Mouse (Mus musculus): ENCODE results near the gene Dhx58.

Dhx58 gene

DNA sequence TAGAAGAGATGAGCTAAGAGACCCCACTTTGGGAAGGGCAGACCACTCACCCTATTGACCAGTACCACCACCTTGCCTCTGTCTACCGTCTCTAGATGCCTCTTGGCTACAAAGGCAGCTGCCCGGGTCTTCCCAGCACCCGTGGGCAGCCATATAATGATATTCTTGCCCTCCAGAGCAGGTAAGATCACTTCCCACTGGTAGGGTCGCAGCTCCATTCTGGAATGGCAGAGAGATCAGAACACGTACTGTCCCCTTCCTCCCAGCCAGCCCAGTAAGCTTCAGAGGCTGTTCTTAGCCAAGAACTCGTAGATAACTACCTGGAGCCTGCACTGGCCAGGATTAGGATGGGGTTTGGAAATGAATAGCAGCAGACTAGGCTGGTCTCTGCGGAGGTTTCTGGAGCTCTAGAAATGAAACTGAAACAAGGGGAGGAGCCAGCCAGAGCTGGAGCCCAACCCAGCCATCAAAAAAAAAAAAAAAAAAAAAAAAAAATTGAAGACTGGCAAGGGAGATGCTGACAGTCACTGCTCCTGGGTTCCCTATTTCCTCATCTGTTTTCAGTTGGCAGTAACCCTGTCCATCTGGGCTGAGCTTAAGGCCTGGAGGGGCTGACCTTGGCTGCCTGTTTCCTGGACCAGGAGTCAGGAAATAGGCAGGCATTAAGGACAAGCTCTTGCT, at the start of gene Dhx58:
Dhx58 (minus strand) TSS at position 421 of the 681 bp plus-strand sequence.
- DNase-seq (ENCODE audit: low read depth), result no peak

DNA sequence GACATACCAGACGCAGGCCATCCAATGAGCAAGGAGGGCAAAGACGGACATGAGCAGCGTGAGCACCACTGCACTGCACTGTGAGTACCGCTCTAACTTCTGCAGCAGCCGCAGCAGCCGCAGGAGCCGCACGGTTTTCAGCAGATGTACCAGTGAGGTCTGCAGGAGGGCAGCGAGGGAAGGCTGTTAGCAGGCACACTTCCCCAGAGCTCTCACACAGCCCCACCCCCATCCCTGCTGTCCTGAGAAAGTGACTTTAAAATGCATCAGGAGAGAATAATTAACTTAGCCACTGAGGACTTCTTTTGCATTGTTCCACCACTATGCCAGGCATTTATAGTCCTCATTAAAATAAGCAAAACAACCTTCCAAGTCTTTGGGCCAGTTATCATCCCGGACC, 48.2 kb upstream of the Dhx58 start:
- no peak for DNase-seq (ENCODE audit: low read depth)

DNA sequence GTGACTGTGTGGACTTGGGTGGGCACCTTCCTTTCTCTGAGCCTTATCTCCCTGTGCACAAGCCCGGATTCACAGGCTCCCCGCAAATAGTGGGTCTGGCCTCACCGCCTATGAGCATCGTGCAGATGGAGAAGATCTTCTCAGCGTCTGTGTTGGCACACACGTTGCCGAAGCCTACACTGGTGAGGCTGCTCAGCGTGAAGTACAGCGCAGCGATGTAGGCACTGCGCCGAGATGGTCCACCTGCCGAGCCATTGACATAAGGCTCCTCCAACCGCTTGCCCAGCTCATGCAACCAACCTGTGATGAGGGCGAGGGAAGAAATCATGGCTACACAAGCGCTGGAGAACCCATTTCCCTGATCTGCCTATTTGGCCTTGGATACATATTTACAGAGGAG, 46.1 kb upstream of the Dhx58 start:
- DNase-seq (ENCODE audit: low read depth), result no peak

DNA sequence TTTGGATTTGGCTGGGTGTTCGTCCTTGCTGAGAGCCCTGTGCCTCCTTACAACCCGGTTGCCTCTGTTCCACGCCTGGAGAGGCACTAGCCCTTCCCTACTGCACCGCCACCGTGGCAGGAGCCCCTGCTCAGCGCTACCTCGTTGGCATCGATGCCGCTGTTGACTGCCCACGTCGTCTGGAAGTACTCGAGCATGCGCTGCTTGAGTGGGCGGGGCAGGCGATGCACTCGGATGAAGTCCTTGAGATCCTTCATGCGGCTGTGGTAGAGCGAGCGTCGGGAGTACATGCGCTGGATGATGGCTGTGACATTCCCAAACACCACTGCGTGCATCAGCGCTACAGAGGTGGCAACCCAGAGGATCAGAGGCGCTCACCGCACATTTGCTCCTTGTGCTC, 45.4 kb upstream of the Dhx58 start:
- DNase-seq (ENCODE audit: low read depth), result no peak

DNA sequence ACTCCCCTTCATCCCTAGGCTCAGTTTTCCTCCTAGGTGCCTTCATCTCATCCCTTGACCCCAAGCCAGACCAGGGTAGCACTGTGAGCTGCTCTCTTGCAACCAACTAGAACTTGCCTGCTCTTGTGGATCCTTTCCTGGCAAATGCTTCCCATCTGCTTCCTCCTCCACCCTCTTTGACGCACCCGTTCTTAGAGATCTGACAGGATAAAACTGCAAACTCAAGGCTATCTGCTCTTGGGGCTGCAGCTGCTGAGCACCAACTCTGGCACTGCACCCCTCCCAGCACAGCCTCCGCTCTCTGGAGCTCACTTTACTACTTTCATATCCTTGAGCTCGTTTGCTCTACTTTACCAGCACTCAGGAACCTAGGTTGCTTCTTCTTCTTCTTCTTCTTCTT, 44.5 kb upstream of the Dhx58 start:
- DNase-seq (ENCODE audit: low read depth), result no peak

DNA sequence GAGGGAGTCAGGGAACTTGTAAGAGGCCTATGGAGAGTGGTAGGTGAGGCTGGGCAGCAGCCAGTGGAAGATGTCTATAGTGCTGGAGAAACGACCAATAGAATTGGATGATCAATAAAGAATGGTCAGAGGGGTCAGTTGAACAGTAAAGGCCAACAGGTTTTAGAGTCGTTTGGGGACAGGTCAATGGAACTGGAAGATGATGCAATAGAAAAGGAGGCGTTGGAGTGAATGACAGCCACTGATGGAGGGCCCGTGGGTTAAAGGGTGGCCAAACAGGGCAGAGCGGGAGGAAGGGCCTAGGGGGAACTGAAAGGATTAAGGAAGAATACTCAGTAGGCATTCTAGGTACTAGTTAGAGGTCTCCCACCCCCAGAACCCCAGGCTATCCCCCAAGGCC, 43.0 kb upstream of the Dhx58 start:
- no peak for DNase-seq (ENCODE audit: low read depth)

DNA sequence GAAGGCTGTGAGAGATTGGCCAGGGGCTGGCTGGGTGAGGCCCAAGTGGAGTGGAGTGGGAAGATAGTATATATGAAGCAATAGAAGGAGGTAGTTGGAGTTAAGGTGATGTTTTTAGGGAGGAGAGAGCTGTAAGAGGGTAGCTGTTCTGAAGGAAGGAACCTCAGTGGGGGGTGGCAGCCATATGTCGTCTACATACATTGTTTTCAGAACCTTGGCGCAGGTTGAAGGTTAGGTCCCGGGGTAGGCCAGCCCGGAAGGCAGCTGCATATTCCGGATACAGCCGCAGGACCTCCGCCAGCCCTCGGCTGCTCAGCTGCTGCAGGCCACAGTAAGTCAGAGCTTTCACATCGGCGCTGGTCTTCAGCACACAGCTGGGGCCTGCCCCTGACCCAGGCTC, 42.5 kb upstream of the Dhx58 start:
- no peak for DNase-seq (ENCODE audit: low read depth)

DNA sequence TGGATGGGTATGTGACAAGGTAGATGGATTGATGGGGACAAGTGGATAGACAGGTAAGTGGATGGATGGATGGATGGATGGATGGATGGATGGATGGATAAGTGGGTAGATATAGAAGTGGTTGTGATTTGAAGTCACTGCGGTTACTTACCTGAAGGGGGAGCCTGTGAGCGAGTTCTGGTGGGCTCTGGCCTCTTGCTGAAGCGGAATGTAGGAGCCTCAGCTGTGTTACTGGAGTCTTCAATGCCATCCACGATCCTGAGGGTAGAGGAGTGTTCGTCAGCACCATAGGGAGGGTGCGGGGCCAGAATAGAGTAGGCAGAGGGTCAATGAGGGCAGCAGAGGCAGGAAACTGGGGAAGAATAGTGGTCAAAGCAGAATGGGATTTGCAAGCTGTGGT, 41.0 kb upstream of the Dhx58 start:
- no peak for DNase-seq (ENCODE audit: low read depth)

DNA sequence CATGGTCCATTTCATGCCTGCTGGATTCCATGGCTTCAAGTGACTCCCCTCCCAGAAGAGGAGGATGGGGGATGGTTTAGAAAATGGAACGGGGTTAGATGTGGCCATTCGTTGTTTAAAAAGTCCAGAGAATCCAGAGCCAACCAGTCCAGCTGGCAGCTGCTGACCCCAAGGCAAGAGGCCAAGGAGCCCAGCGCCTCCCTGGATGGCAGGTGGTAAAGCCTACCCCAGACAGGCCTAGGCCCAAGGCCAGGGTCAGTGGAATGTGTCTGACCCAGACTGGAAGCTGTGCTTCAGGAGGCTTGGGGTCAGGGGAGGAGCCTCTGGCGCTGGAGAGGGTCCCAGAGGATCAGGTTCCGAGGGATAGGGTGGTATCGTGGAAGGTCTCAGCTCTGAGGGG, 37.3 kb upstream of the Dhx58 start:
- DNase-seq (ENCODE audit: low read depth), result no peak

DNA sequence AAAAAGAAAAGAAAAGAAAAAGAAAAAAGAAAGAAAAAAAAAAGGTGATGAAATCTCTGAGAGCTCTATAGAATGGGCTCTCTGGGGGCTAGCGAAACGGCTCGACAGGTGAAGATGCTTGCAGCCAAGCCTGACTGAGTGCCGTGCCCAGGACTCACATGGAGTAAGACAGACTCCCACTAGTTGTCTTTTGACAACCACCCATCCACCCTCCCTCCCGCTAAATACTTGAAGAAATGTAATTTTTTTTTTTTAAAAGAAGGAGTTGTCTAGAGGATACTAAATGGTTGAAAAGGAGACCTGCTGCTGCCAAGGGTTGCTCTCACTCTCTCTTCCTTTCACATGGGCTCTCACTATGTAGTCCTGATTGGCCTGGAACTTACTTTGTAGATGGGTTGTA, 34.7 kb upstream of the Dhx58 start:
- DNase-seq (ENCODE audit: low read depth), result no peak

DNA sequence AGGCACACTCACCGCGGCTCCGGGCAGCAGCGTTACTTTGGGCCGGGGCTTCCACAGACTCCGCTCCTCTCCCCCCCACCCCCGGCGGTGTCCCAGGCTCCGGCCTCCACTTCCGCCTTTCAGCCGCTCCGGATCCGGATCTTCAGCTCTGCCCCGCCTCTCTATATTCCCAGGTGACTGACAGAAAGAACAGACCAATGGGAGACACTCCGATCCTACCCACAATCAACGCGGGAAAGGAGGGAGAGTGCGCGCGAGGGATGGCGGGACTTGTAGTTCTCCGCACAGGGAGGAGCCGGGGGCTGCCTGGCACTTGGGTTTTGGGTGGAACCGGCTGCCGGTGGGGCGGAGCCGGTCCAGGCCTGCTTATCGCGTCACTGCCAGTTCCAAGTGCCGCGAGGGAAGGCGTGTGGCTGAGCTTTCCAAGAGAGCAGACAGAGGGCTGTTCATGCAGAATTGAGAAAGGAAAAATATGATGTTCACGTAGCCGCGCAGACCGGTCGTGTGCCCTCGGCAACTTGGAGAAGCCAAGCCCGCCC, 34.1 kb upstream of the Dhx58 start, which contains the start of gene Rab5c:
Rab5c (minus strand) TSS at position 150 of the 539 bp plus-strand sequence.
- peak; percentile 99 for DNase-seq (ENCODE audit: low read depth)

DNA sequence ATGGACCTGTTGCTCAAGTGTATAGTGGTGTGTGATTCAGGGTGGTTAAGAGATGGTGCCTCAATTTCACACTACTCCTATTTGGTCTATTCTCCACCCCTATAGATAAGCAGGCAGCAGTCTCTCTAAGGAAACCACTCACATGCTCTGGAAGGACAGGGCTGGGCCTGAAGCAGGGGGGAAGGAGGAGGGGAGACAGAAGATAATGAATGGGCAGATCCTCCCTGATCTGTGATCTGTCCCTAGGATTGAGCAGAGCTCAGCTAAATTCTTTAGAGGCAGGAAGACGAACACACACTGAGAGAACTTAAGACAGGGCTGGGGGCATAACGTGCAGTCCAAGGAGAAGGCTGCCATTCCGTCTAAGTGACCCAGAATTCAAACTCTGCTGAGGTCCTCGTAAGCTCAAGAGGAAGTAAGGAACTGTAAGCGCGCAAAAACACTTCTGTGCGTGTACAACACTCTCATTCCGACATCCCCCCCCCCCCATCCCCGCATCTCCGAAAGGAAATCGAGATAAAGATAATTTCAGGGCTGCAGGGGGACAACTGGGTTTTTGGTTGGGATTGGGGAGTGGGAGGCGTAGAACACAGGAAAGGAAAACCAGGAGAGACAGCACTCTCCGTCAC, 33.1 kb upstream of the Dhx58 start:
- DNase-seq (ENCODE audit: low read depth), result peak; percentile 82

DNA sequence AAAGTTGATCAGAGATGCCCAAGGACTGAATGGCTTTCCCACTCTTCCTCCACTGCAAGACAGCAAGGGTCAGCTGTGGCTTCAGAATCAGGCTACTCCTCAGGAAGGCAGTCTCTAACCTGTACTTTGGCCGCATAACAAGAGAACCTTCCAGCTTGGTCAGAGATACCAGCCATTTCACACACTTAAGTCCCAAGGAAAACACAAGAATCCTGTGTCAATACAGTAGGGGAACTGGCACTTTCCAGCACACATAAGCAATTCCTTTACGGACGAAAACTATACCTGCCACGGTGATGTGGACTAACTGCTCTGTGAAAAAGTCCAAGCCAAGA, 32.6 kb upstream of the Dhx58 start:
- DNase-seq (ENCODE audit: low read depth), result no peak

DNA sequence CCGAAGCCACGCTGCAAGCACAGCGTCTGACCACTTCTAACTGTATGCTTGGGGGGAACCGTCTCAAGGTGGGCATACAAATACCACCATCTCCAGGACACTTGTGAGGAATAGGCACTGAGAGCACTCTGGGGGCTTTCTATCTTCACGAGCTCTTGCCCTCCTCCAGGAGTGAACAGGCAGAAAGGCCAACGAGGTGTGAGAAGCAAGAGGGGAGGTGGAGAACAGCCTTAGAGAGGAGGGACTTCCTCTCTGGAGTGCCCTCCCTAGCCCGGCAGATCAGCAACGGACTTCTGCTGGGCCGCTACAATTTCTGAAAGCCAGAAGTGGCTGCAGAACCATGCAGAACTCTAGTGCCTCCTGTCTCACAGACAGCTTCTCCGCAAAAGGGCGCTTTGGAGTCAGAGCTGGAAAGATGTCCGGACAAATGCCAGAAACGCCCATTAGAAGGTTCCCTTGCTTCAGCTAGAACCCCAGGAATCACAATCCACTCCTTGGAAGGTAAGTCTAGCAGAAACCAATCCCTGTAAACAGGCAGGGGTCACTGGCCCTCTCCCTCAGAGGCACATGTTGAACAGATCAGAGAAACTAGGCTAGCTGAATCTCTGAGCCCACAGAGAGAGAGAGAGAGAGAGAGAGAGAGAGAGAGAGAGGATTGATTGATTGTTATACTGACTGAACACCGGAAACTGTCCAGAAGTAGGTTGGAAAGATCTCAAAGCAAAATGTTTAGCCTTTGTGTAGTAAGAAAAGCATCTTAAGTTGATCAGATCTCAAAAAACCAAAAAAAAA, 32.1 kb upstream of the Dhx58 start:
- no peak for DNase-seq (ENCODE audit: low read depth)

DNA sequence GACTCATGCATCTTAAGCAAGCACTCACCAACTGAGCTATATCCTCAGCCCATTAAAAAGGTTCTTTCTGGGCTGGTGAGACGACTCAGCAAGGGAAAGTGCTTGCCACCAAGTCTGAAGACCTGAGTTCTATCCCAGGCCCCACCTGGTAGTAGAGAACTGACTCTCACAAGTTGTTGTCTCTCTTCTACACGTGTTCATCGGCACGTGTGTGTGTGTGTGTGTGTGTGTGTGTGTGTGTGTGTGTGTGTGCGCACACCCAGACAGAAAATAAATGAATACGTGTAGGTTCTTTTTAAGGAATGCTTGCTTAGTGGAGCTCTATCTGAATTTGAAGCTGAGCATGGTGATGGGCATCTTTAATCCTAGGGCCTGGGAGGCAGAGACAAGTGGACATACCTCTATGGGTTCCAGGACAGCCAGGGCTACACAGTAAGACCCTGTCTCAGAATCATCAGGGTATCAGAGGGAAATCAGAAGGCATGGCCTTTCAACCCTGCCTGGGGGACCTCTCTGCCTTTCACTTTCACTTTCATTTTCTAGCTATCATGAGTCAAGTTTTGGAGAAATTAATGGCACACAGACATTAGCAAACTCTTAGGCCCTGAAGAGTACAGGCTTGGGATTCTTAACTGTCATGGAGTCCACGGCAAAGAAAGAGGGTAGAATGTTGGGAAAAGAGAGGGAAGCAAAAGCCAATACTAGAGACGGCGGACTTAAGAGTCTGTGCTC, 31.2 kb upstream of the Dhx58 start:
- no peak for DNase-seq (ENCODE audit: low read depth)

DNA sequence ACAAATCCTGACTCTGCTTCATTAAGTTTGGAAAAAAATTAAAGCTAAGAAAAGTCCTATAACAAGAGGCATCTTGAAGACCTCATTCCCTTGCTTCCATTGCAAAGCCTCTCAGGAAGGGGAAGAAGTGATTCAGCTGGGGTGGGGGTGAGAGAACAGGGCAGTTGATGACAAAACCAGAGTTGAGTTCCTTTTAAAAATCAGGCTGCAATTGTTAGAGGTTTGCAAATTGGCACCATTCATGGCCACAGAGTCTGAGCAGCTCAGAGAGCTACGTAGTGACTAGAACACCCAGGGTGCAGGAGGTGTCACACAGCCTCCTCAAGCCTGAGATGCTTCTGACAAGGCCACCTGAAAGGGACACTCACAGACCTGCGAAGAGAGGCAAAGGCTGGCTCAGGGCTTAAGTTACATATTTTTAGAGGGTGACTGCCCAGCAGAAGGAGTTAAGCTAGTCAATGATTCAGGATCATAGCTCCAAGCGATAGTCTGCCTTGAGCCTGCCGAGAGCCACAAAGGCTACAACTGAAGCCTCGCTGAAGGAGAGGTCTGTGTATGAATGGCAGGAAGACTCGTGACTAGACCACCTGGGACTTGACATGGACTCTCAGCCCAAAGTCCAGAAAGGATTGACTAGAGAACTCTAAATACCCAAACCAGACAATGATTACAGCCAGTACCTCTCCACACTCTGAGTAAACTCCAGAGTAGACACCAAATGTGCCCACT, 26.6 kb upstream of the Dhx58 start:
- DNase-seq (ENCODE audit: low read depth), result no peak

DNA sequence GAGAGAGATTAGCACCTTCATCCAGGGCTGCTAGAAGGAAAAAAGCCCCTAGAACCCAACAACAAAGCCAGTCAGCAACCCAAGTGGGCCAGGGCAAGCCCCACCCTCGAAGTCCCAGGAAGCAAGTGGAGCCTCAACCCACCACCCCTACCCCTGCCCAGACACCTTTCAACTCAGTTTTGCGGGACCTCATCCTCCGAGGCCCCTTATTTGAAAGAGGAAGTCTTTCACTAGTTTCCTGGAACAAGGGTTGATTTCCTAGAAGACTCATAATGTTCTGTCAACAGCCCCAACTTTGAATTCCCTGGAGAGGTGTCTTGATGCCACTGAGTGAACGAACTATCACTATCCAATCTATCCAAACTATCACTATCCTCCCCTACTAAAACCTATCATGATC, 25.9 kb upstream of the Dhx58 start:
- no peak for DNase-seq (ENCODE audit: low read depth)

DNA sequence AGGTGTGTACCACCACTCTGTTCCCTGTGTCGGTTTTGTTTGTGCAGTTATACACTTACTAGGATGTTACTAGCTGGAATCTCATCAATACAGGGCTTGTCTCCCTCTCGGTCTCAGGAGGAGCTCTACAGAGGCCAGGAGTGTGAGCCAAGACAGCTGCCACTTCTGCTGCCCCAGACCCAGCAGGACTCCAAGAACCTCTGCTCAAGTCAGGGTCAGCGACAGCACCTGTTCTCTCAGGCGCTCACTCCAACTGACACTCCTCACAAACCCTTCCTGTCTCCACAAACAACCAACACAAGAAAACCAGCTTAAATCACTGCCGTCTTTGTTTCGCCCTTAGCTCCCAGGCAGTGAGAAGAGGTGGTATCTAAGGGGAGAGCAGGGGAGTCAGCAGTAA, 24.5 kb upstream of the Dhx58 start:
- no peak for DNase-seq (ENCODE audit: low read depth)

DNA sequence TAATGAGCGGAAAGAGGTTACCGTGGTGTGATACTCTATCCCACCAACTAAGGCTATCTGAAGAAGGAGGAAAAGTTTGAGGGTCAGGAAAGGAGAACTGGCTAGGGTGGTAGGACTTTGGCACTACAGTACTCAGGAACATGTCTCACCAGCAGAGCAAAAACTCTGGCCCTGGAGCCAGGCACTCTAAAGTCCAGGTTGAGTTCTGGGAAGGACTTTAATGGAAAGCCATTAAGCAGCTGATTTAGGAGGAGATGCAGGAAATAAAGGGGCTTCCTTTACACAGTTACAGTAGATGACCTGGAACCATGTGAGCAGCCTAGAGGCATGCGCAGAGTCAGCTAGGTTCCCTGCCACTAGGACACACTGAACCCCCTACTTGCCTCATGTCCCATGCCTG, 23.1 kb upstream of the Dhx58 start:
- no peak for DNase-seq (ENCODE audit: low read depth)

DNA sequence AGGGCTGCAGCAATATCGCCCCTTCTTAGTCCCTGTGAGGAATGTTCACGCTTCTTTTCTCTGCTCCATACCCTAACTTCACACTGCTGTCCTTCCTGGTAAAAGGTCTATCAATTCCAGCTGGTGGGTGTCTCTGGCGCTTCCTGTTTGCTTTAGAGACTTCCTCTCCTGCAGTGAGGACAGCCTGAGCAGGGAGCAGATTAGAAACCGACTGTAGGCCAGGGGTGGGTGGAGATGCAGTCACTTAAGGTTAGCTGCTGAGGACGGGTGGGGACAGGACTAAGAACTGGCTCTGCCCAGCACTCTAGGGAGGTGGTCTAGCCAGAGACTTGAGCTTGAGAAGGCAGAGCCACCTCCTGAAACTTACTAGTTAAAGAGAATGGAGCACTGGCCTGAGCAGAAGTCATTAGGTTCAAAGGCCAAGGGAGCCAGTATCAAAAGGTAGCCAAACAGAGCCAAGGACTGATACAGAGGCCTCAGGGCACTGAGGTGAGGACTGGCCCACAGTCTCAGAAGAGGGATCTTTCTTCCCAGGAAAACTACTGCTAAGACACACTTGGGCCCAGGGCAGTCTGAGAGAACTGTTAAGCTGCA, 20.9 kb upstream of the Dhx58 start:
- DNase-seq (ENCODE audit: low read depth), result no peak

DNA sequence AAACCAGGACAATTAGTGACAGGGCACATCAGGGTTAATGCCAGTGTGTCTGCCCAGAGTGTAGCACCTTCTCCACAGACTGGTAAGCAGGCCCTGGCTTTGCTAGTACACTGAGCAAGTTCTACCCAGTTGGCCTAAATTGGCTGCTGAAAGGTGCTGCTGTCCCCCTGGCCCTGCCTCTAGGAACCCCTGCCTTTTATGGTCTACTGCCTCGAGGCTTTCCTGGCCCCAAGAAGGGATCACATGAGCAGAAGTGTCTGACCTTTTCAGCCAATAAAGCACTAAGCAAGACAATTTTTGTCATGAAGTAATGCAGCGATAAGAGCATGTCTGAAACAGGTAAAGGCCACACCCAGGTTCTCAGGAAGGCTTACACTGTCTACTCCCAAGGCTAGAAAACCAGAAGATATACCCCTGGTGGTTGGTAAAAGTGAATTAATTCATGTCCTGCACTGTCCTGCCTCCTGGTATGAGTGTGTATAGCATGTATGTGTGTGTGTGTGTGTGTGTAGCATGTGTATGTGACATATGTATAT, 18.5 kb upstream of the Dhx58 start:
- no peak for DNase-seq (ENCODE audit: low read depth)
